In the genomic region with DNA sequence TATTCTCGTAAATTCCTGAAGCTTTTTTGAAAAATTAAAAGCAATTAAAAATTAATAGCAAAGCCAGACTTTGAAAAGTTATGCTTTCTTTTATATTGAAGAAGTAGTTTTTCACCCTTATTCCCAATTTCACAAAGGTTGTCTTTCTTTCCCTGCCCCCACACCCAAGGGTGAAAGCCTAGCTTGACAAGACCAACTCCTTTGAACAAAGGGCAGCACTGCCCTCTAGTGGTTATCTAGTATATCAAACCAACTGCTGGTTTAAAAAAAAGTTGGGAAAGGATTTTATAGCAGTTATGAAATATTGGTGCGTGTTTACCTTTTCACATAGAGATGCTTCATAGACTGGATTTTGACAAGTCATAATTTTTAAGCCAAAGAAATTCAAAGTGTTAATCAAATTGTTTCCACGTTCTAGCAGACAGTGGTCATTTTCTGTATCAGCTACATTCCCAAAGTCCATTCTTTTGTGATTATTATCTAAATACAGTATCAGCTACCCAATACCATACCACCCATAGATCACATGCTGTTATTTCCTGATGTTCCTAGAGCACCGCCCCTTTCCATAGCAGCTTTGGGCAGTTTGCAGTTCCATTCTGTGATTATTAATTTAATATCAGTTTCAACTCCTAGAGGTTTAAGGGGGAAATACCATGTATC, we compare ENCODE assay signal across 8 mouse cellular contexts. TPM values are rescaled to one million over a fixed set of nuclear protein-coding genes. Genes with fewer than 3 reads are reported as not detected.
DNase-seq lines count a peak whose midpoint lies in the region; ATAC-seq and TF ChIP-seq lines count a peak whose summit lies in the region.

No protein-coding gene starts in this region.

- H3K36me3 ChIP-seq in embryonic facial prominence, embryonic 14.5 days (ENCODE audit: control insufficient read depth, insufficient read depth, low read length) = no peaks in the 10 kb centered on the region
- H3K36me3 ChIP-seq in kidney, postnatal 0 days (ENCODE audit: insufficient read depth, low read length) = no peaks in the 10 kb centered on the region
- no peaks in the 10 kb centered on the region for H3K36me3 ChIP-seq in limb, embryonic 14.5 days (ENCODE audit: control insufficient read depth, insufficient read depth, low read length)

- peak; percentile 86 for TF ChIP-seq CTCF in kidney, postnatal 0 days (IDR thresholded peaks at IDR 0.05; ENCODE audit: low read depth)

- no peak overlapping the region for H3K4me2 ChIP-seq in embryonic facial prominence, embryonic 14.5 days (ENCODE audit: low read depth, low read length)
- H3K4me2 ChIP-seq in kidney, postnatal 0 days (ENCODE audit: low read length) = no peak overlapping the region
- no peak overlapping the region for H3K4me2 ChIP-seq in limb, embryonic 14.5 days (replicated peaks; ENCODE audit: low read depth, low read length, severe bottlenecking)

- H3K4me3 ChIP-seq in embryonic facial prominence, embryonic 14.5 days (ENCODE audit: low read depth, low read length) = no peak overlapping the region
- H3K4me3 ChIP-seq in kidney, postnatal 0 days (replicated peaks; ENCODE audit: low read depth, low read length) = no peak overlapping the region
- no peak overlapping the region for H3K4me3 ChIP-seq in limb, embryonic 14.5 days (replicated peaks; ENCODE audit: low read length)

- no peaks in the 10 kb centered on the region for H3K9me3 ChIP-seq in embryonic facial prominence, embryonic 14.5 days (ENCODE audit: control insufficient read depth, low read length)
- no peaks in the 10 kb centered on the region for H3K9me3 ChIP-seq in kidney, postnatal 0 days (replicated peaks; ENCODE audit: low read length)
- H3K9me3 ChIP-seq in limb, embryonic 14.5 days (ENCODE audit: control insufficient read depth, low read length) = no peaks in the 10 kb centered on the region

- no peak for TF ChIP-seq POLR2A in limb, embryonic 14.5 days (IDR thresholded peaks at IDR 0.05; ENCODE audit: borderline replicate concordance, extremely low read depth, insufficient read depth, insufficient read length)

- peak; percentile 36 for DNase-seq in urinary bladder, postnatal 25 days (ENCODE audit: low spot score)
- no peak for DNase-seq in urinary bladder, adult 2 months (ENCODE audit: low spot score)
- peak; percentile 83 for DNase-seq in brain, adult 2 months (ENCODE audit: low read depth, low spot score)
- DNase-seq in embryonic facial prominence, embryonic 14.5 days (ENCODE audit: low spot score) = peak; percentile 90
- DNase-seq in kidney, postnatal 0 days (ENCODE audit: low spot score) = peak; percentile 80
- peak; percentile 95 for DNase-seq in limb, embryonic 14.5 days (ENCODE audit: low spot score)
- peak; percentile 63 for DNase-seq in retina, postnatal 7 days (ENCODE audit: low read depth, low spot score)

- H3K9ac ChIP-seq in embryonic facial prominence, embryonic 14.5 days (ENCODE audit: low read depth, low read length) = no peak overlapping the region
- no peak overlapping the region for H3K9ac ChIP-seq in kidney, postnatal 0 days (ENCODE audit: low read depth, low read length)
- no peak overlapping the region for H3K9ac ChIP-seq in limb, embryonic 14.5 days (ENCODE audit: low read depth, low read length, severe bottlenecking)

- 38% methylated on average over 4 of the region's 4 CpGs for WGBS in embryonic facial prominence, embryonic 14.5 days
- WGBS in kidney, postnatal 0 days = 36% methylated on average over 4 of the region's 4 CpGs
- 31% methylated on average over 4 of the region's 4 CpGs for WGBS in limb, embryonic 14.5 days

- no peak for ATAC-seq in embryonic facial prominence, embryonic 14.5 days (ENCODE audit: low read depth)
- ATAC-seq in kidney, postnatal 0 days (replicated peaks; ENCODE audit: low FRiP score, low read depth) = no peak
- no peak for ATAC-seq in limb, embryonic 14.5 days (ENCODE audit: low FRiP score, low read depth)
- ATAC-seq in inflammation-experienced regulatory T-cells, adult 6 months = no peak

- no peaks in the 10 kb centered on the region for H3K27me3 ChIP-seq in embryonic facial prominence, embryonic 14.5 days (replicated peaks; ENCODE audit: control insufficient read depth, insufficient read depth, low read length)
- no peaks in the 10 kb centered on the region for H3K27me3 ChIP-seq in kidney, postnatal 0 days (ENCODE audit: insufficient read depth, low read length)
- no peaks in the 10 kb centered on the region for H3K27me3 ChIP-seq in limb, embryonic 14.5 days (ENCODE audit: control insufficient read depth, insufficient read depth, low read length)

- no peaks in the 10 kb centered on the region for H3K4me1 ChIP-seq in embryonic facial prominence, embryonic 14.5 days (ENCODE audit: control insufficient read depth, insufficient read depth, low read length)
- no peaks in the 10 kb centered on the region for H3K4me1 ChIP-seq in kidney, postnatal 0 days (replicated peaks; ENCODE audit: insufficient read depth, low read length)
- H3K4me1 ChIP-seq in limb, embryonic 14.5 days (ENCODE audit: control insufficient read depth, insufficient read depth, low read length) = no peaks in the 10 kb centered on the region

- no peak overlapping the region for H3K27ac ChIP-seq in embryonic facial prominence, embryonic 14.5 days (replicated peaks; ENCODE audit: low read depth, low read length)
- no peak overlapping the region for H3K27ac ChIP-seq in kidney, postnatal 0 days
- H3K27ac ChIP-seq in limb, embryonic 14.5 days (replicated peaks; ENCODE audit: low read depth, low read length) = no peak overlapping the region

RNA-seq across cellular contexts. Expression of a gene that starts 31.1 kb away (rescaled TPM):
- polyA plus RNA-seq in urinary bladder, adult 2 months (2012; rRNA removed) = 0.04 and 0.07 TPM in 2 replicates
- polyA plus RNA-seq in embryonic facial prominence, embryonic 14.5 days (2014; fragmentation: Nextera tagmentation; extraction: Ambion mirVana) = 1.3 and 2.2 TPM in 2 replicates
- polyA plus RNA-seq in kidney, postnatal 0 days (2015; fragmentation: Nextera tagmentation; extraction: Ambion mirVana) = 5.0 and 5.3 TPM in 2 replicates
- polyA plus RNA-seq in limb, embryonic 14.5 days (2012; rRNA removed) = 0.68 and 1.00 TPM in 2 replicates
- polyA plus RNA-seq in limb, embryonic 14.5 days (2014; fragmentation: Nextera tagmentation; extraction: Ambion mirVana) = 1.7 and 2.0 TPM in 2 replicates
- polyA plus RNA-seq in inflammation-experienced regulatory T-cells, adult 6 months (2017; shearing (Covaris generic)) = not detected
